Mouse (Mus musculus) testis, adult 2 months (tissue): ENCODE measurements around the gene Pan3.

Experiments
- CTCF ChIP-seq: fragments of 200-500 bp; IDR thresholded peaks from 2 replicates; pipeline ENCODE4 v1.5.1; 2012; ENCODE audit warnings: low read depth, mild to moderate bottlenecking, inconsistent platforms, low read length, moderate library complexity; ENCODE audit not compliant: control insufficient read depth, insufficient read depth, insufficient replicate concordance
- POLR2A ChIP-seq: fragments of 200-500 bp; IDR thresholded peaks from 2 replicates; pipeline ENCODE4 v1.6.1; 2012; ENCODE audit warnings: low read depth, mild to moderate bottlenecking, inconsistent platforms, low read length, moderate library complexity; ENCODE audit not compliant: control insufficient read depth

- TF ChIP-seq CTCF (no peak), POLR2A (no peak)
These were observed 18.6 kb downstream of the Pan3 start for GRCm38 (mm10) chr5:147448526-147448925.
